ENCODE assay signal across 28 mouse cellular contexts in the genomic region with DNA sequence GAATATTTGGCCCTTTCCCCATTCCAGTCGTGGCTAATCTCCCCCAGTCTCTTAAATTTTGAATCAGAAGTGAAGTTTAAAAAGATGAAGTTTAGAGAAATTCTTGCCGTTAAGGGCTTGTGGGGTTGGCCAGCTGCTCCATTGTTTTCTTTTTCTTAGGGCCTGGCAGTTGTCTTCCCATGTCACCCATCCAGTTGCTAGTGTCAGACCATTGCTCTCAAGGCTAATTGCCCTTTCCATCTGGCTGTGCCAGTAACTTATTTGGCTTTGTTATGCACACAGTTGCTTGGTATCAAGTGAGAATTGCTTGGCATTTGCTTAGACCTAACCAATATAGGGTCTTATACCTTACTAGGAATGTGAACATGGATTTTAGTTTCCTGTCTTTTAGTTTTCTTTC.
"Had no signal": no experiment of that assay in that cellular context is flagged by ENCODE, and none has a peak within 500 bp of the region (broad histone marks: within the 10 kb centered on the region; RNA-seq: fewer than 3 reads in every experiment).

No protein-coding gene starts in this region.

- H3K36me3 ChIP-seq: embryonic facial prominence, embryonic 12.5 days; embryonic facial prominence, embryonic 13.5 days; embryonic facial prominence, embryonic 15.5 days; forebrain, embryonic 12.5 days; forebrain, embryonic 15.5 days had no signal

- H3K4me1 ChIP-seq: embryonic facial prominence, embryonic 10.5 days; embryonic facial prominence, embryonic 12.5 days; embryonic facial prominence, embryonic 13.5 days; embryonic facial prominence, embryonic 15.5 days; forebrain, embryonic 10.5 days; forebrain, embryonic 12.5 days; forebrain, embryonic 13.5 days; forebrain, embryonic 15.5 days had no signal

- ATAC-seq: forebrain, embryonic 13.5 days; forebrain, embryonic 14.5 days; forebrain, embryonic 15.5 days; forebrain, embryonic 16.5 days; forebrain, postnatal 0 days had no signal

- H3K9me3 ChIP-seq: embryonic facial prominence, embryonic 10.5 days; embryonic facial prominence, embryonic 12.5 days; embryonic facial prominence, embryonic 13.5 days; embryonic facial prominence, embryonic 15.5 days; forebrain, embryonic 10.5 days; forebrain, embryonic 12.5 days; forebrain, embryonic 13.5 days; forebrain, embryonic 15.5 days had no signal

- DNase-seq: cerebellum, adult 8-10 months; cerebellum, adult 9-10 months; cerebellum, adult 9-11 months; cerebellum, postnatal 10 days; cerebellum, postnatal 14 days; cerebellum, postnatal 25 days; cerebellum, postnatal 36 days; embryo, embryonic 11 days; forebrain, postnatal 0 days; gastrocnemius, adult 2 months; gastrocnemius, postnatal 10 days; gastrocnemius, postnatal 14 days; gastrocnemius, postnatal 25 days; gastrocnemius, postnatal 36 days; heart, adult 11 months; heart, adult 18-20 months; heart, adult 2 months had no signal

- H3K27ac ChIP-seq: embryonic facial prominence, embryonic 10.5 days; embryonic facial prominence, embryonic 12.5 days; embryonic facial prominence, embryonic 13.5 days; embryonic facial prominence, embryonic 15.5 days; forebrain, embryonic 10.5 days; forebrain, embryonic 12.5 days; forebrain, embryonic 13.5 days; forebrain, embryonic 15.5 days; gastrocnemius, adult 2 months; heart, adult 2 months had no signal

- H3K9ac ChIP-seq: embryonic facial prominence, embryonic 12.5 days; embryonic facial prominence, embryonic 13.5 days; embryonic facial prominence, embryonic 15.5 days; forebrain, embryonic 12.5 days; forebrain, embryonic 13.5 days; forebrain, embryonic 15.5 days; forebrain, postnatal 0 days had no signal

- H3K4me3 ChIP-seq: embryonic facial prominence, embryonic 10.5 days; embryonic facial prominence, embryonic 12.5 days; embryonic facial prominence, embryonic 13.5 days; embryonic facial prominence, embryonic 15.5 days; erythroblast, embryonic 14.5 days; forebrain, embryonic 10.5 days; forebrain, embryonic 12.5 days; forebrain, embryonic 13.5 days; forebrain, embryonic 15.5 days; gastrocnemius, adult 2 months; heart, adult 2 months had no signal

- H3K27me3 ChIP-seq: embryonic facial prominence, embryonic 12.5 days; embryonic facial prominence, embryonic 15.5 days; forebrain, embryonic 12.5 days; forebrain, embryonic 13.5 days; forebrain, embryonic 15.5 days had no signal

- H3K4me2 ChIP-seq: embryonic facial prominence, embryonic 12.5 days; embryonic facial prominence, embryonic 13.5 days; embryonic facial prominence, embryonic 15.5 days; forebrain, embryonic 12.5 days; forebrain, embryonic 13.5 days; forebrain, embryonic 15.5 days had no signal
